Mouse (Mus musculus): Measurements from ENCODE around the gene Utp6.

DNA sequence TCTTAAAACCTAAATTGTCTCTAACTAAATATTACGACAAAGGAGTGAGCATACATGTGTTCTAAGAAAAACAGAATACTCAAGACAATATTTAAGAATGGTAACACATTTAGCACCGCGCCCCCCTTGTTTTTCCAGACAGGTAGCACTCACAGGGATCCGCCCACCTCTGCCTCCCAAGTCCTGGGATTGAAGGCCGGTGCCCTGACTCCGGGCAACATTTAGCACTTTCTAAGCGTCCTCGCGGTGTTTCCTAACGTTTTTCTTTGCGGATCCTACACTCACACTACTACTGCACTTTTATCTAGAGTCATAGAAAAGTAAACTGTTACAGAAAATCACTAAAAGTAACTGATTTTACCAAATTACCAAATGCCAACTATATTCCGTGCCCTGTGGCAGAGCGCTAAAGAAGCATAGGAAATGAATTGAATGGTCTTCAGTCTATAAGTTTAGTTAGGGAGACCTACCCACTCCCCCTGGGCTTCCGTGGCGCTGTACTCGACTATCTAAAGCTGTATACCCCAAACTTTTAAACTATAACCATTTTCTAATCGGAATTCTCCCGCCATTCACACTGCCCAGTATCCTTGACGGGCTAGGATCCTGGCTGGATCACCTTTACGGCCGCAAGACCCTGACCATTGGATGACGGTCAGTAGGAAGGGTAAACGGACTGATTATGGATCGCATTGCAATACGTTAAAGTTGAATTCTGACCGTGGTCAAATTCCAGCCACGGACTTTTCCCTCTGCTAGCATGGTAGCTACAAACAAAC lies 655 bp downstream of the Utp6 start:
- TF ChIP-seq CTCF (IDR thresholded peaks at IDR 0.05; ENCODE audit: low read depth, low read length) (no peak), POLR2A (IDR thresholded peaks at IDR 0.05; ENCODE audit: borderline replicate concordance, low read depth, low read length) (no peak)

Data from bone marrow macrophage, adult 2 months (primary cell).